Mouse (Mus musculus): ENCODE measurements around the gene Iqcb1. TPM values are rescaled to one million over a fixed set of nuclear protein-coding genes. Genes with fewer than 3 reads are reported as not detected.
"Not testable (repeated sequence)": the region's sequence is repeated elsewhere in the genome, so short reads cannot be mapped to it uniquely, and the experiment has no call there.

Iqcb1 gene
- total RNA-seq (2021) = 10 to 100 TPM; 40.4 to 42.7 TPM
- long read RNA-seq, partial matches to known transcripts = 4 of 36 reads
- long read RNA-seq, other reads (novel, unspliced or antisense) = 28 of 36 reads

DNA sequence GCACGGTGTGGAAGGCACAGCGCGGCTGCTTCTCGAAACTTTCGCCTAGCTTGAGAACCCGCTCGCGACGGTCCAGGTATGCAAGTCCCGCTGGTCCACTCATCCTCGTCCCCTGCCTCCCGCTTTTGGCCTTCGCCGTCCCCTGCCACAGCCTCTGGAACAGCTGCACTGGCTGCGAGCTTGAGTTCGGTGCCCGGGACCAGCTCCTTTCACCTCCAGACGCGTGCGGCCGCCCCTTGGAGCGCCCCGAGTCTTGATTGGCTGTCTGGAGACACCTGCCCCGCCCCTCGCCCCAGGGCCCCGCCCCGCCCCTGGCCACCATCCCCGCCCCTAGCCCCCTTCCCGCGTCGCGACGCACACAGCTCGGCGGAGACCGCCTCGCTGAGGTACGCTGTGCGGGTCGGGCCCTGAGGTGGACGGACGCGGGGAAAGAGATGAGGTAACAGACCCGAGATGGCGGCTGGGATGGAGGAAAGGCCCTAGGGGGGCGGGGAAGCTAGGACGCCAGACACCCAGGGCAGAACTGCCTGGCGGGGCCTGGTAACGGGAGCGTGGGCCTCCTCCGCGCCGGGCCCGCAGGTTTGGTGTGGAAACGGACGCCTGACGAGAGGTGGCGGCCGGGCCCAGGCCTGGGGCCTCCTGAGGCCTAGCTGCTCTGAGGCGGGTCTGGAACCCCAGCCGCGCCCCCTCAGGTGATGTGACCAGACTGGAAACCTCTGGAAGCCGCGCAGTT is at the start of gene Iqcb1:
Gene Iqcb1 (plus strand): TSS at position 332 of the 733 bp plus-strand sequence.
- peak; percentile 76 to 84 for DNase-seq (ENCODE audit: low spot score in 2 of 2)

DNA sequence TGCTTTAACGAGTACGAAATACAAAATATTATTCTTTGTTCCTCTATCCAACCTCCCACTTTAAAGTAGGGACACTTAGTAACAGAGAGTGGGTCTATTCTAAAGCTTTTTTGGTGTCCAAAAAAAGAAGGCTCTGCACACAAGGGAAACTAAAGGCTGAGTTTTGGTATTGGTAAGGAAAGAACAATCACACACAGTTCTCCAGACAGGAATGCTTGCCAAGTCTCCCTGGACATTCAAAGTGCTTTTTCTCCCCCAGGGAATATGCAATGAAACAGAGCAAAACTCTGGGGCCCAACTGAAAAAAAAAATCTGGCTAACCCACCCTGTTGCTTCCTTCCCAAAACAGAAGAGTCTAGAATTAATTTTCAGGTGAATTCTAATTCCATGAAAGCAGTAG is 44.0 kb upstream of the Iqcb1 start:
- DNase-seq (ENCODE audit: low spot score in 2 of 2) = peak in 1 of 2 experiments; percentile 43

DNA sequence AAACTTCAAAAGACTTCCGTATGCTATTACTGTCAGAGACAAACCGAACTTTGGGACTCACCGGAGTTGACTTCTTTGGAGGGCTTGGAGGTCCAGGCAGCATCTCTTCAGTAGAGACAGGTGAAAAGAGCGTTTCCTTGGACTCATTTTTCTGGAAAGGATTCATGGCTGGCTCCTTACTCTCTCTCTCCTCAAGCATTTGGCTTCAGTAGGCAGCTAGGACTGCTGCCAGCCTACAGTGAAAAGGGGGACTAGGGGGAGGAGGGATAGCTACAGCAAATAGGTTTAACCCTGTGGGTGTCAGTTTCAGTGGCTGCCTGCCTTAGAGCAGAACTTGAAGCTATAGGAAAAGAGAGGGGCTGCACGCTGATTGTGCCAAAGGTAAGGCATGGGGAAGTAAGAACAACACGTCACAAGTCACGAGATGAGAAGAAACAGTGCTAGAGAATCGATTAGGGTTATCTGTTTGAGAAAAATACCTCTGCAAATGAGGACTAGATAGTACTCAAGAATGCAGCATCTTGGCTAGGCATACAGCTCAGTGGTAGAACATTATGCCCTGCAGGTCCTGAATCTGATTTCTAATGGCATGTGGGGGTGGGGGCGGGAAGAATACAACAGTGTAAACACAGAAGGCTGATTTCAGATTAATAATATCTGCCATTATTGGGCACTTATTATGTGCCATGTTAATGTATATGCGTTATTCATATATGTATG is 43.4 kb upstream of the Iqcb1 start, which contains the start of gene Slc15a2:
Gene Slc15a2 (minus strand): TSS at position 369 of the 720 bp plus-strand sequence.
- peak; percentile 28 to 60 for DNase-seq (ENCODE audit: low spot score in 2 of 2)

DNA sequence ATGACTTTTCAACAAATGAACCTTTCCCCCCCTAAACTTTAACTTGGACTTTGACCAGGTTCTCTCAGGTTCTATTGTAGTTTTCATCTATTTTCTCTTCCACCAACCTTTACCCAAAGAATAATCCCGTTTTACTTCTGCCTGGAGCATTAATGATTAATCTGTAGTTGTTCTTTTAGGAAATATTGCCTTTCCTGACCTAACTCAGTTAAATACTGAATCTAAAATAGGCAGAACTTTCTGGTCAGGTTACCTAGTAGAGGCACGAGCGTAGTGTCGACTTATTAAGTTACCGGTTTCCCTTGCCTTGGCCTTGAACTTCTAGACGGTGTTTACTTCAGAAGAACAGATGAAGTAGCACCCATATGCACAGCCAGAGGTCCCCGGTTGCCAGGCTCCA is 41.7 kb upstream of the Iqcb1 start:
- DNase-seq (ENCODE audit: low spot score in 2 of 2) = no peak

DNA sequence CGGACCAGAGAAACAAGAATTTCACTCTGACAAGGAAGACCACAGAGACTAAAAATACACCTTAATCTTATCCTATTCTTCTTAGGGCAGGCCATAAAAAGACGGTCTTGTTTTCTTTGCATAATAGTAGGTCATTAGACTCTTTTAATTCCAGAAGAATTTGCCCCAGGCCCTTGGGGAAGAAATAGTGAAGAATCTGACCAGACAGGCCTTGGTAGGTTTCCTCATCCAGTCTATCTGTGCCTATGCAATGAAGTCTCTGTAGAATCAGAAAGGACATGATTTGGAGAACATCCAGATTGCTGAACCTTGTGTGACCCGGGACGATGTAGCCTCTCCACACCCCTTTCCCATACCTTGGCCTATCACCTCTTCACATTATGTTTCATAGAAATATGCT is 38.0 kb upstream of the Iqcb1 start:
- DNase-seq (ENCODE audit: low spot score in 2 of 2) = no peak

DNA sequence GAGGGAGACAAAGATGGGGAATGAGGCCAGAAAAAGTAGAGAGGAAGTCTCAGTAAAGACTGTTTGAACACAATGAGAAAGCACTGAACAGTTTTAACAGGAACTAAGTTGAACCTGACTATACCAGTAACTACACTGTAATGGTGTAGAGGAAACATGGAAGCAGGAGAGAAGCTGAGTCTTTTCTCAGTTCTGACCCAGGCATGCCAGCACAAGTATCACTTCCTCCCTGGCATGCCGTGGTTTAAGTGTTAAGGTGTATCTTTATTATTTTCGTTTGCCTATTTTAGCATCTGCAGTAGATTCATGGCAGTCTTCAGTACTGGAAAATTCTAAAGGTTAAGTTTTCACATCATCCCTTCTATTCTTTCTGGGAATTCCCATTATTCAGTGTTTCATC is 33.2 kb upstream of the Iqcb1 start:
- DNase-seq (ENCODE audit: low spot score in 2 of 2) = no peak

DNA sequence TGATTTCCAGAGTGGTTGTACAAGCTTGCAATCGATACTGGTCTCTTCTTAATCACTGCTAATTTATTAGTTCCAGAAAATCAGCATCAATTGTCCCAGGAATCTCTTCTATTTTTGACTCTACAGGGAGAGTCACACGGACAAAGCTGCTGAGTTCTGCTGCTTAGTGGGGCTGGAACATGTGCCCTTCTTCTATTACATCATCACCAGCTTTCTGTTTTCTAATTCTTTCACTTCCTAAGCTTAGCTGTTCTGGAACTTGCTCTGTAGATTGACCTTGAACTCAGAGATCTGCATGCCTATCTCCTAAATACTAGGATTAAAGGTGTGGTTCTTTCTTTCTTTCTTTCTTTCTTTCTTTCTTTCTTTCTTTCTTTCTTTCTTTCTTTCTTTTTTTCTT is 29.9 kb upstream of the Iqcb1 start:
- DNase-seq (ENCODE audit: low spot score in 2 of 2) = no peak

DNA sequence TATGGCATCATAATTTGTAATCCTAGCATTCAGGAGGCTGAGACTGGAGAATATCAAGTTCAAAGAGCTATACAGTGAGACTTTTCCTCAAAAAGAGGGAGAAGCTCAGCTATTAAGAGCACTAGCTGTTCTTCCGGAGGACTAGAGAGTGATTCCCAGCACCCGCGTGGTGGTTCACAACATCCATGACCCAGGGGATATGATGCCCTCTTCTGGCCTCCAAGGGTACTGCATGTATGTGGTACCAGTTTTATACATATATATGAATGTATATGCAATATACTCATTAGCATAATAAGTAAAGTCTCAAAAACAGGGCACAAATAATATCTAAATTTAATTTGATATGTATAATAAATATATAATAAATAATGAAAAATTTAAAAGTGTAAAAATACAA is 25.8 kb upstream of the Iqcb1 start:
- no peak for DNase-seq (ENCODE audit: low spot score in 2 of 2)

DNA sequence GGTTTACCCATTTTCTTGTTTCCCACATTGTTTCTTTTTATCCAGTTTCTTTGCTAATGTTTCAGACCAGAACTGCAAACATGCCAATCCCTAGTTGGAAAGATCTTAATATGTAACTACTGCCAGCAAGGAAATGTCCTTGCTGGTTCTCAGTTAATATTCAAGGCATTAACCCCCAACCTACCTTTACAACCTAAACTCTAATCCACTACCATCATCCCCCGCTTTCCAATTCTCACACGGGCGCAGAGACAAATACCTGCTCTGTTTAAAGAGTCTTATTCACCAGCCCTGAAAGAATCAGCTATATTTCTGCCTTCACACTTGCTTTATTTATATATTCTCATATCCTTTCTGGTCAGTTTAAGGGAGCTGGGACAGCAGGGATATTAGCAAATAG is 19.6 kb upstream of the Iqcb1 start:
- DNase-seq (ENCODE audit: low spot score in 2 of 2) = no peak

DNA sequence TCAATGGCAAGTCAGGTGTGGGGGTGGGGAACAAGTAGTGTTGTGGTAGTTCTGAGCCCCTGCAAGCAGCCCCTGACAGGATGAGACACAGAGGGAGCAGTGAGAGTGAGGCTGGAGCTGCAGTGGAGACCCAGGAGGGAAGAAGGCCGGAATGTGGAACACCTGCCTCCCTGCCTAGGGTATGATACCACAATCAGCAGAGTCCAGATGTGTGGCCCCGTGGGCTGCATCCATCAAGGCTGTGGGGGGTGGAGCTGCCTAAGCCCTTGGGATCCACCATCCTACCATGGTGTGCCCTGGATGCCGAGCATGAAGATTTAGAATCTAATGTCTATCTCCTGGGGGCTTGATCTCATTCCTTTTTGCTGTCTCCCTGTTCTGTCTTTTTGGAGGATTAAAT is 14.5 kb upstream of the Iqcb1 start:
- no peak for DNase-seq (ENCODE audit: low spot score in 2 of 2)

DNA sequence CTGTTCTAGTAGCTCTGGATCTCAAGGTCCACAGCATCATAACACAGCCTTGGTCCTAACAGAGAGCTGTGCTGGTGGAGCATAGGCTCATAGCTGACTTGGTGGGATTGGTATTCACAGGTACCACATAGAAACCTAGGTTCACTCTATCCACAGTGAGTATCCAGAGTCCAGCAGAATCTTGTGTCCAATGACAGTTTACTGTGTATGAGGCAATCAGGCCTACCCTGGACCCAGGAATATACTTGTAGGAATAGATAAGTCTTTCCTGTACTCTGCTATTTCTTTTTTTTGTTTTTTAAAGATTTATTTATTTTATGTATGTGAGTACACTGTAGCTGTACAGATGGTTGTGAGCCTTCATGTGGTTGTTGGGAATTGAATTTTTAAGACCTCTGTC is 11.3 kb upstream of the Iqcb1 start:
- DNase-seq (ENCODE audit: low spot score in 2 of 2) = no peak

DNA sequence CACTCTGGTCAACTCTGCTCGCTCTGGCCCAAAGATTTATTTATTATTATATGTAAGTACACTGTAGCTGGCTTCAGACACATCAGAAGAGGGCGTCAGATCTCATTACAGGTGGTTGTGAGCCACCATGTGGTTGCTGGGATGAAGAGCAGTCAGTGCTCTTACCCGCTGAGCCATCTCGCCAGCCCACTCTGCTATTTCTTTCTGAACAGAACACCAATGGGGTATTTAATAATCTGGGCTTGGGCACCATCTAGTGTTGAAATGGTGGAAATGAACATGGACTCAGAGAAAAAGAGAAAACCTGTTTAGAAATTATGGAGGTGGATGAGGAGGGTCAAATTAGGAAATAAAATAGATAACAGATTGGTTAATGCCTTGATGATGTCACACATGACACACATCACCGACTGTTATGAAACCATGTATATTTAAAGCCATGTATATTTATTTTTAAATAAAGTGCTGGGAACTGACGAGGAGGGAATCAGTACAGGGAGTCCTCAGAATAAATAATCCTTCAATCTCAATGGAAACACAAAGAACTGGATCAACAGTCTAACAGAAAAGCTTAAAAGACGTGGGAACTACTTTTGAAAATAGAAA is 10.8 kb upstream of the Iqcb1 start:
- peak; percentile 82 to 94 for DNase-seq (ENCODE audit: low spot score in 2 of 2)

DNA sequence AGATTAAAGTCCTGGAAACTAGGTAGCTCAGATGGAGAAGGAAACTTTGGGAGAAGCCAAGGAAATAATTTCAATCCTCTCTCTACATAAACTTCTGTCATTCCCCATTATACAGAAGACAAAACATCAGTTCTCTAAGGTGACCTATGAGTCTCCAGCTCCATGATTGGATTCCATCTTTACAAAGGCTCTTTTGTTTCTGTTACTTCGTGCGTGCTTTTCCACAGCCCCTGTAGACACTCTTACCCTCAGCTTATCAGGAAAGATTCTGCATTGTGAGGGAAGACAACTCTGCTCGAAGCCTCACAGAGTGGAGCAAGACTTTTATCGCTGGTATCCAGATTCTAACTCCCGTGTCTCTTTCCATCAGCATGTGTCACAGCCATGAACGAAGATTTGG is 8.2 kb upstream of the Iqcb1 start:
- no peak for DNase-seq (ENCODE audit: low spot score in 2 of 2)

DNA sequence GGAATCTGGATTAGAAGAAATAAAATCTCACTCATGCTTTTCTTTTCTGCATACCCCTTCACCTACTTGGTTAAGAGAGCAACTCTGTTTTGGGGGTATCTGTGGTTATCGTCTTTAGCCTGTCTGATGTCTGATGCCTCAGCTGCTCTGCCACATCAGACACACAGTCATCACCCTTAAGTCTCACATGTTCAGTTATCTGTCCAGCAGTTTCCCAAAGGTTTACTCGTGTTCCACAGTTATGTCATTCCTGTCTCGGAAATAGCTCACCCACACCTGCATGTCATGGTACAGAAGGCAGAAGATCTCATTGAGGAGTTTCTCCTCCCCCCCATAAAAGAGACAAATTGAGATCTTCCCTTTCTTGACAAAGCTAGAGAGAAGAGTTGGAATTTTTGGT is 7.4 kb upstream of the Iqcb1 start:
- no peak for DNase-seq (ENCODE audit: low spot score in 2 of 2)

DNA sequence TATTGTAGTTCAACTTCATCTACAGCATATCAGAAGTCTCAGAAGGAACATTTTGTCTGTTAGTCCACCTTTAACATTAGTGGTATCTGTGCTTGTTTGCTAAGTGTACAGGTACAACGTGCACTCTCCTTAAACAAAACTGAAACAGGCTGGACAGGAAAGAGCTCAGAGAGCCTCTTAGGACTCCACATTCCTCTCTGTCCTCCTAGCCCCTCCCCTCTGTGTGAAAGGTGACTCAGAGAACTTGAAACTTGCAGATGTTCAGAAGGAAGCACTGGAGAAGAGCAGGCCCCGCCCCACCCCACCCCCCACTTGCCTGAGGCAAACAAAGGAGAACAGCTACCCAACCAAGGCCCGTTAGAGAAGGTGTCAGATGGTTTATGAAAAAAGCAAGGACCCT is 6.7 kb upstream of the Iqcb1 start:
- no peak for DNase-seq (ENCODE audit: low spot score in 2 of 2)

DNA sequence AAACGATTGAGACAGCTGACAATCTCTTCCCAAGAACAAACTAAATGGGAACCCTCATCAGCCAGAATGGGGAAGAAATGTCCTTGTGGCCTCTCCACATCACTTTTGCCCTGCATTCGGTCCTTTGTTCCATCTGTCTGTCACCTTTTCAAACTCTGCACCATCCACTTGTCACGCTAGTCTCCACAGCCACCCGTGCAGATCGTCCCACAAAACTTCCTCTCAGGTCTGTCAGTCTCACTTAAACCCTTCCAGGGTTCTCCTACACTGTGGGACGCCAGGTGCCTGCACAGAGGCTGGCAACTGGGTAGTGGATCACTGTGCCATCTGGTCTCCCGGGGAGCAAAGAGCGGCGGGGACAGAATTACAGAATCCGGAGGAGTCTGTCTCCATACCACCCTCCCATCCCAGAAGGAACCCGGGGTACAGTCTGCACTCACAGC is 553 bp upstream of the Iqcb1 start:
- no peak for DNase-seq (ENCODE audit: low spot score in 2 of 2)

DNA sequence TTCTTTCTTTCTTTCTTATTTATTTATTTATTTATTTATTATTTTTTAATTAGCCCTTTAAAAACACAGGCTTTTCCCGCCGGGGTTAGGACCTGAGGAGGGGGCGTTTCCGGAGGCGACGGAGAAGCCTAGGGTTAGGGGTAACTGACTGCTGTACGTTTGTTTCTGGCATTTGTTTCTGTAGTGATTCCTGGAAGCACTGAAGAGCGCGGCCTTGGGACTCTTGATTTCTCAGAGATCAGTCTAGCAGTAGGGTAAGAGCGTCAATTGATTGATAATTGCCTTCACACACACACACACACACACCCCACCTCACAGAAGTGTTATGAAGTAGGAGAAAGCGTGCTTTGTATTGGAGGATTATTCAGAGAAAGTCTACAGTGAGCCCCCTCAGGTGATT is 635 bp downstream of the Iqcb1 start:
- DNase-seq (ENCODE audit: low spot score in 2 of 2) = no peak

DNA sequence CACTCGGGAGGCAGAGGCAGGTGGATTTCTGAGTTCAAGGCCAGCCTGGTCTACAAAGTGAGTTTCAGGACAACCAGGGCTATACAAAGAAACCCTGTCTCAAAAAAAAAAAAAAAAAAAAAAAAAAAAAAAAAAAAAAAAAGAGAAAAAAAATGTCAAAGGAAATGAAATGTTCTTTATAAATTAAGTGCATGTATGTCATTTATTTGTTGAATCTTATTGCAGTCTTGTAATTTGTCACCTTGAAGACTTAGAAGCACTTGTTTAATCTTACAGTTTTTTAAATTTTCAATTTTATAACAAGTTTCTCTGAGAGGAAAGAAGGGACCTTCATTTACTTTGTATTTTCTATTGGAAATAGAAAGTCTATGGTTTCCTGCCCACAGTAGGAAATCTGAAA is 18.7 kb downstream of the Iqcb1 start:
- DNase-seq (ENCODE audit: low spot score in 2 of 2) = not testable (repeated sequence)

DNA sequence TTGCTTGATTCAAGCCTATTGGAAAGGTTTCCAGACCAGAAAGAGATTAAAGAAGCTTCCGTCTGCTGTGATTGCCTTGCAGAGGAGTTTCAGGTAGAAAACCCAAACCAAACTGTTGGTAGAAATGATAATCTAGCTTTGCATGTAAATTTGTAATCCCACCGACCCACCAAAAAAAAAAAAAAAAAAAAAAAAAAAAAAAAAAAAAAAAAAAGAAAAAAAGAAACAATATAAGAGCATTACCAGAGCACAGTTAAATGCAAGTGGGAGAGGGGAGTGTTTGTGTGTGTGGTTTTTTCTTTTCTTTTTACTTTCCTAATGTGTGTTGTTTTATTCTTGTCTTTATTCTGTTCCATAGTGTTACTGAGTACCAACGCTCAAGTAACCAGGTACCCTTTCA is 23.0 kb downstream of the Iqcb1 start:
- no peak for DNase-seq (ENCODE audit: low spot score in 2 of 2)

DNA sequence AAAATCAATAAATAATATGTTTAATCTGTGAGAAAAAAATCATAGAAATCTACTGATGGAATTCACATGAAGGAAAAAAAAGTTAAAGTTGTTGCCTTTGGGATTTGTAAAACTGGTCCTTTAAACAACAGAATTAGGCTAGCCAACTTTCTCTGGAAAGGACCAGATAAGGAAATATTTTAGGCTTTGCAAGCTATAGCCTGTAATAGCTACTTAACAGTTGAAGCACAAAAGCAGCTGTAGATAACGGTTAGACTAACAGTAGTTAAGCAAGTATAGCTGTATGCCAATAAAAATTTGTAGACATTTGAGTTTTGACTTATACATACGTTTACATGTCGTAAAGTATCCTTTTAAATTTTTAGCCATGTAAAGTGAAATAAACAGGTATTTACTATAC is 35.4 kb downstream of the Iqcb1 start:
- no peak for DNase-seq (ENCODE audit: low spot score in 2 of 2)

DNA sequence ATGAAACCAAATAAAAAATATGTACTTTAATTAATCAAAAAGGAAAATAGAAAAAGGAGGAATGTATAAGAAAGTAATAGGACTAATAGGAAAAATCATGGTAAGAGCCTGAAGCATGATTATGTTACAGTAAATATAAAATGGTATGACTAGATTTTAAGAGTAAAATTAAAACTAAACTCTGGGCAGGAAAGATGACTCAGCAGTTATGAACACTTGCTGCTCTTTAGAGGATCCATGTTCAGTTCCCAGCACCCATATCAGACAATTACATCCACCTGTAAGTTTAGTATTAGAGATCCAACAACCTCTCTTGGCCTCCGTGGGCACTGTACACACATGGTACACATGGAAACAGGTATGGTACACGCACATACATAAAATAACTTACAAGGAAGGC is 41.3 kb downstream of the Iqcb1 start:
- no peak for DNase-seq (ENCODE audit: low spot score in 2 of 2)

DNA sequence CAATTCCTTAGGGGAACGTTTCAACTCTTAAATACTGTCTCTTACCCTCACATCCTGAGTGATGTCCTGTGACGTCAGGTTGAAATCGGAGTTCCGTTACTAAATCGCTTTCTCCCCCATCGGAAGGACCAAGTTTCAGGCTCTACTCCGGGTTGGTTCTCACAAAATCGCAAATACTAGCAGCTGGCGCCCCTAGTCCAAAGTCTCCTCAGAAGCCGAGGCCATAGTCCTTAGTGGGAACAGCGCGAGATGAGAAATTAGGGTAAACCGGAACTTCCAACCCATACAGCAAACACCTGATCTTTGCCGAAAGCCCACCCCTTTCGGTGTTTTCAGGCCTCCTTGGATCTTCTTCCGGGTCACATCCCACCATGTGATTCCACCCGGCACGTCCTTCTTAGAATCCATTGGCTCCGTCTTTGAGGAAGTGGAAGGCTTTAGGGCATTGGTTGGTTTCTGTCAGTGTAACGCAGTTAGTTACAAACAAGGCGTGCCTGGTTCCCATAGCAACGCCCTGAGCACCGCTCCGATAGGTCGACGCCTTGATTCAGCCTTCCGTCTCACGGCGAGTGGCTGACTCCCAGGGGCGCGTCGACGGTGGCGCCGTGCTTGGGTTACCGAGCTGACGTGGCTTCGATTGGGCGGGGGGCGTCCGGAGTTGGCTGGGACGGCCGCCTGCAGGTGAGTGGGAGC is 46.5 kb downstream of the Iqcb1 start, which contains the start of the genes Eaf2 and Golgb1:
Gene Eaf2 (minus strand): TSS at position 421 of the 693 bp plus-strand sequence.
Gene Golgb1 (plus strand): TSS at position 558 of the 693 bp plus-strand sequence.
- peak; percentile 96 to 99 for DNase-seq (ENCODE audit: low spot score in 2 of 2)
